Mouse (Mus musculus) erythroblast, embryonic 14.5 days (primary cell): ENCODE measurements around the gene Cacna1g.

Source experiments
- GATA1 ChIP-seq: IDR thresholded peaks from 2 replicates; pipeline ENCODE4 v1.6.1; 2012; ENCODE audit warnings: low read length, inconsistent platforms, mixed read lengths
- TAL1 ChIP-seq: IDR thresholded peaks from 3 replicates; pipeline ENCODE4 v1.6.1; 2012; ENCODE audit warnings: low read length, inconsistent platforms, mixed read lengths

DNA sequence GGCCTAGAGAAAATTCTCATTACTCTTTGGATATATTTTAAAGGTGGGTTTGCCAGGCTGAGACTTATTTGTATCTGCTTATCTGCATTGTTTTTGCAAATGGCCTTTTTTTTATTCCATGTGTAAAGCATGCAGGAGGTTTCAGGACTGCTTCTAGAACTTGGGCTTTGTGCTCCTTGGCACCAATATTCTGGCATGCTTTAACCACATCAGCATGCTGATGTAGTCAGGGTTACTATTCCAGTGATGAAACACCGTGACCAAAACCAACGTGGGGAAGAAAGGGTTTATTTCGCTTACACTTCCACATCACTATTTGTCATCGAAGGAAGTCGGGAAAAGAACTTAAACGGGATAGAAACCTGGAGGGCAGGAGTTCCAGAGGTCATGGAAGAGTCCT lies 73.0 kb downstream of the Cacna1g start:
- TF ChIP-seq GATA1 (no peak), TAL1 (no peak)
